In genomic region chr11:96075177-96075508, GRCm38 (mm10) we compare ENCODE assay signal across 8 mouse cellular contexts. TPM values are rescaled to one million over a fixed set of nuclear protein-coding genes. Genes with fewer than 3 reads are reported as not detected.
DNase-seq lines count a peak whose midpoint lies in the region; ATAC-seq and TF ChIP-seq lines count a peak whose summit lies in the region.

No protein-coding gene starts in this region.

- H3K9ac ChIP-seq in forebrain, embryonic 11.5 days (ENCODE audit: low read length): peak overlapping the region; percentile 79
- peak overlapping the region; percentile 84 for H3K9ac ChIP-seq in liver, embryonic 14.5 days (replicated peaks)

- no peak for TF ChIP-seq EP300 in liver, embryonic 14.5 days (IDR thresholded peaks at IDR 0.05; ENCODE audit: low read depth)

- peaks cover 3% of the 10 kb centered on the region; the same call in 1 of the 2 replicates for H3K4me1 ChIP-seq in brown adipose tissue, adult 24 weeks (ENCODE audit: control insufficient read depth, insufficient read depth, insufficient read length, low read length)
- H3K4me1 ChIP-seq in forebrain, embryonic 11.5 days (replicated peaks; ENCODE audit: control insufficient read depth, insufficient read depth, low read length): peaks cover 6% of the 10 kb centered on the region
- H3K4me1 ChIP-seq in liver, embryonic 14.5 days (replicated peaks; ENCODE audit: control insufficient read depth in 2 of 2, insufficient read depth in 2 of 2, low read length in 1 of 2): peaks cover 8 to 15% of the 10 kb centered on the region in 2 experiments
- H3K4me1 ChIP-seq in testis, adult 2 months (ENCODE audit: control insufficient read depth, insufficient read depth, low read length): peaks cover 5% of the 10 kb centered on the region

- no peak for DNase-seq in left cerebral cortex, adult 2 months (ENCODE audit: extremely low spot score in 1 of 2, low spot score in 2 of 2)
- DNase-seq in left cerebral cortex, adult 11 months (ENCODE audit: low spot score): no peak
- no peak for DNase-seq in forebrain, embryonic 11.5 days (ENCODE audit: low spot score)
- no peak for DNase-seq in liver, embryonic 14.5 days (ENCODE audit: low read depth in 3 of 3, low spot score in 3 of 3)
- no peak for DNase-seq in retina, postnatal 1 day
- no peak for DNase-seq in urinary bladder, adult 18-20 months (ENCODE audit: low spot score in 2 of 2)

- H3K27ac ChIP-seq in left cerebral cortex, adult 2 months: peak overlapping the region; percentile 93
- H3K27ac ChIP-seq in brown adipose tissue, adult 24 weeks (replicated peaks; ENCODE audit: low read depth, low read length): no peak overlapping the region
- H3K27ac ChIP-seq in forebrain, embryonic 11.5 days (ENCODE audit: low read depth, low read length): 0 out of 2 replicates have a peak overlapping the region, but pooled peaks have one; percentile 42
- peak overlapping the region; percentile 71 for H3K27ac ChIP-seq in liver, embryonic 14.5 days
- peak overlapping the region; percentile 73 for H3K27ac ChIP-seq in testis, adult 2 months (ENCODE audit: control insufficient read depth, insufficient read depth, low read depth, low read length)

- no peak for TF ChIP-seq CTCF in left cerebral cortex, adult 2 months (IDR thresholded peaks at IDR 0.05)
- TF ChIP-seq CTCF in liver, embryonic 14.5 days (IDR thresholded peaks at IDR 0.05; ENCODE audit: low read depth): no peak
- TF ChIP-seq CTCF in testis, adult 2 months (IDR thresholded peaks at IDR 0.05; ENCODE audit: control insufficient read depth, insufficient read depth, insufficient replicate concordance, low read depth, low read length): no peak

- ATAC-seq in forebrain, embryonic 11.5 days (replicated peaks; ENCODE audit: low FRiP score): no peak
- ATAC-seq in liver, embryonic 14.5 days (ENCODE audit: insufficient read depth): peak; percentile 22

- 0% methylated on average over 15 of the region's 15 CpGs for WGBS in forebrain, embryonic 11.5 days
- under 1% methylated on average over 15 of the region's 15 CpGs for WGBS in liver, embryonic 14.5 days (ENCODE audit: insufficient replicate concordance)

- peak overlapping the region; percentile 74 for H3K4me3 ChIP-seq in left cerebral cortex, adult 2 months
- H3K4me3 ChIP-seq in brown adipose tissue, adult 24 weeks (ENCODE audit: insufficient read depth, low read depth, low read length): peak overlapping the region; percentile 65
- H3K4me3 ChIP-seq in forebrain, embryonic 11.5 days (ENCODE audit: low read depth, low read length): peak overlapping the region; percentile 74
- peak overlapping the region; percentile 66 to 82 for H3K4me3 ChIP-seq in liver, embryonic 14.5 days (ENCODE audit: insufficient read depth in 1 of 2, low read depth in 2 of 2, low read length in 2 of 2)
- peak overlapping the region; percentile 92 for H3K4me3 ChIP-seq in testis, adult 2 months (ENCODE audit: control insufficient read depth, low read depth, low read length)

- peaks cover 6% of the 10 kb centered on the region; the same call in 1 of the 2 replicates for H3K36me3 ChIP-seq in forebrain, embryonic 11.5 days (ENCODE audit: control insufficient read depth, insufficient read depth, low read length)
- peaks cover 8% of the 10 kb centered on the region for H3K36me3 ChIP-seq in liver, embryonic 14.5 days (replicated peaks; ENCODE audit: control insufficient read depth, insufficient read depth, low read depth)
- no peaks in the 10 kb centered on the region for H3K36me3 ChIP-seq in testis, adult 2 months (ENCODE audit: control insufficient read depth, insufficient read depth, low read length)

- no peak for TF ChIP-seq POLR2A in testis, adult 2 months (IDR thresholded peaks at IDR 0.05; ENCODE audit: control insufficient read depth, low read depth, low read length)

- no peaks in the 10 kb centered on the region for H3K9me3 ChIP-seq in forebrain, embryonic 11.5 days (ENCODE audit: control insufficient read depth, low read length)
- no peaks in the 10 kb centered on the region for H3K9me3 ChIP-seq in liver, embryonic 14.5 days (ENCODE audit: control insufficient read depth, low read length)

- peak overlapping the region; percentile 98 for H3K4me2 ChIP-seq in forebrain, embryonic 11.5 days (ENCODE audit: low read depth, low read length, severe bottlenecking)
- H3K4me2 ChIP-seq in liver, embryonic 14.5 days (ENCODE audit: low read depth): peak overlapping the region; percentile 95

- no peaks in the 10 kb centered on the region for H3K27me3 ChIP-seq in forebrain, embryonic 11.5 days (ENCODE audit: control insufficient read depth, insufficient read depth, low read length)
- H3K27me3 ChIP-seq in liver, embryonic 14.5 days (ENCODE audit: control insufficient read depth, insufficient read depth, low read length): no peaks in the 10 kb centered on the region
- H3K27me3 ChIP-seq in testis, adult 2 months (ENCODE audit: control insufficient read depth, insufficient read depth, low read length): no peaks in the 10 kb centered on the region

- intact Hi-C loops in left cerebral cortex, adult 2 months (cut with DNase I): loop anchor here (1.0 kb wide), 1 partner anchor 10 kb away; the partner anchor contains the start of gene Ube2z

RNA-seq across cellular contexts. Expression of gene Atp5g1, which starts 0.3 kb away (rescaled TPM):
- total RNA-seq in left cerebral cortex, adult 2 months (2021): 100 to 1,000 TPM; 328 to 333 TPM
- polyA plus RNA-seq in brown adipose tissue, adult 24 weeks (2012; ENCODE audit: insufficient read depth, insufficient read length, missing spikeins): 43.7 and 57.2 TPM in 2 replicates
- polyA plus RNA-seq in forebrain, embryonic 11.5 days (2014; fragmentation: Nextera tagmentation; extraction: Ambion mirVana): 440 and 449 TPM in 2 replicates
- polyA plus RNA-seq in liver, embryonic 14.5 days (2012; rRNA removed): 213 and 233 TPM in 2 replicates
- 650 and 693 TPM in 2 replicates for polyA plus RNA-seq in liver, embryonic 14.5 days (2014; fragmentation: Nextera tagmentation; extraction: Ambion mirVana)
- polyA plus RNA-seq in testis, adult 2 months (2012; rRNA removed): 234 and 248 TPM in 2 replicates

RNA-seq across cellular contexts. Expression of gene Ube2z, which starts 10.0 kb away (rescaled TPM):
- 10 to 100 TPM; 53.5 to 57.9 TPM for total RNA-seq in left cerebral cortex, adult 2 months (2021)
- polyA plus RNA-seq in brown adipose tissue, adult 24 weeks (2012; ENCODE audit: insufficient read depth, insufficient read length, missing spikeins): 11.5 and 13.7 TPM in 2 replicates
- 22.8 and 26.1 TPM in 2 replicates for polyA plus RNA-seq in forebrain, embryonic 11.5 days (2014; fragmentation: Nextera tagmentation; extraction: Ambion mirVana)
- 11.8 and 15.7 TPM in 2 replicates for polyA plus RNA-seq in liver, embryonic 14.5 days (2012; rRNA removed)
- polyA plus RNA-seq in liver, embryonic 14.5 days (2014; fragmentation: Nextera tagmentation; extraction: Ambion mirVana): 10.7 and 11.5 TPM in 2 replicates
- polyA plus RNA-seq in testis, adult 2 months (2012; rRNA removed): 19.1 and 21.2 TPM in 2 replicates

RNA-seq across cellular contexts. Expression of gene Calcoco2, which starts 36.6 kb away (rescaled TPM):
- not detected for total RNA-seq in left cerebral cortex, adult 2 months (2021)
- polyA plus RNA-seq in brown adipose tissue, adult 24 weeks (2012; ENCODE audit: insufficient read depth, insufficient read length, missing spikeins): not detected in 2 replicates
- not detected in 2 replicates for polyA plus RNA-seq in forebrain, embryonic 11.5 days (2014; fragmentation: Nextera tagmentation; extraction: Ambion mirVana)
- not detected in 2 replicates for polyA plus RNA-seq in liver, embryonic 14.5 days (2012; rRNA removed)
- not detected in 2 replicates for polyA plus RNA-seq in liver, embryonic 14.5 days (2014; fragmentation: Nextera tagmentation; extraction: Ambion mirVana)
- polyA plus RNA-seq in testis, adult 2 months (2012; rRNA removed): 0.08 and 0.15 TPM in 2 replicates

RNA-seq across cellular contexts. Expression of gene Snf8, which starts 40.5 kb away (rescaled TPM):
- 100 to 1,000 TPM; 102 to 103 TPM for total RNA-seq in left cerebral cortex, adult 2 months (2021)
- polyA plus RNA-seq in brown adipose tissue, adult 24 weeks (2012; ENCODE audit: insufficient read depth, insufficient read length, missing spikeins): 61.6 and 90.5 TPM in 2 replicates
- 39.4 and 41.4 TPM in 2 replicates for polyA plus RNA-seq in forebrain, embryonic 11.5 days (2014; fragmentation: Nextera tagmentation; extraction: Ambion mirVana)
- polyA plus RNA-seq in liver, embryonic 14.5 days (2012; rRNA removed): 18.5 and 28.2 TPM in 2 replicates
- polyA plus RNA-seq in liver, embryonic 14.5 days (2014; fragmentation: Nextera tagmentation; extraction: Ambion mirVana): 28.9 and 30.0 TPM in 2 replicates
- 51.8 and 56.4 TPM in 2 replicates for polyA plus RNA-seq in testis, adult 2 months (2012; rRNA removed)

RNA-seq across cellular contexts. Expression of gene Gip, which starts 50.8 kb away (rescaled TPM):
- total RNA-seq in left cerebral cortex, adult 2 months (2021): not detected
- polyA plus RNA-seq in brown adipose tissue, adult 24 weeks (2012; ENCODE audit: insufficient read depth, insufficient read length, missing spikeins): not detected in 2 replicates
- polyA plus RNA-seq in forebrain, embryonic 11.5 days (2014; fragmentation: Nextera tagmentation; extraction: Ambion mirVana): not detected in 2 replicates
- 0.09 TPM in 1 of 2 replicates, not detected in the other for polyA plus RNA-seq in liver, embryonic 14.5 days (2012; rRNA removed)
- polyA plus RNA-seq in liver, embryonic 14.5 days (2014; fragmentation: Nextera tagmentation; extraction: Ambion mirVana): not detected in 2 replicates
- polyA plus RNA-seq in testis, adult 2 months (2012; rRNA removed): 2.2 and 2.6 TPM in 2 replicates
